Mouse (Mus musculus) ovary, postnatal 14 days (tissue): ENCODE measurements around the gene Car7.

ENCODE experiments used
- DNase-seq: peaks from one replicate; pipeline ENCODE4 v3.0.0; 2022; ENCODE audit warnings: low spot score

Gene Car7

GRCm38 (mm10) chr8:104533971-104534778 lies at the start of gene Car7, which contains the start of gene Nae1:
TSS of gene Car7 (plus strand) at chr8:104534689.
TSS of gene Nae1 (minus strand) at chr8:104534637.
- DNase-seq, result peak; percentile 95

DNA sequence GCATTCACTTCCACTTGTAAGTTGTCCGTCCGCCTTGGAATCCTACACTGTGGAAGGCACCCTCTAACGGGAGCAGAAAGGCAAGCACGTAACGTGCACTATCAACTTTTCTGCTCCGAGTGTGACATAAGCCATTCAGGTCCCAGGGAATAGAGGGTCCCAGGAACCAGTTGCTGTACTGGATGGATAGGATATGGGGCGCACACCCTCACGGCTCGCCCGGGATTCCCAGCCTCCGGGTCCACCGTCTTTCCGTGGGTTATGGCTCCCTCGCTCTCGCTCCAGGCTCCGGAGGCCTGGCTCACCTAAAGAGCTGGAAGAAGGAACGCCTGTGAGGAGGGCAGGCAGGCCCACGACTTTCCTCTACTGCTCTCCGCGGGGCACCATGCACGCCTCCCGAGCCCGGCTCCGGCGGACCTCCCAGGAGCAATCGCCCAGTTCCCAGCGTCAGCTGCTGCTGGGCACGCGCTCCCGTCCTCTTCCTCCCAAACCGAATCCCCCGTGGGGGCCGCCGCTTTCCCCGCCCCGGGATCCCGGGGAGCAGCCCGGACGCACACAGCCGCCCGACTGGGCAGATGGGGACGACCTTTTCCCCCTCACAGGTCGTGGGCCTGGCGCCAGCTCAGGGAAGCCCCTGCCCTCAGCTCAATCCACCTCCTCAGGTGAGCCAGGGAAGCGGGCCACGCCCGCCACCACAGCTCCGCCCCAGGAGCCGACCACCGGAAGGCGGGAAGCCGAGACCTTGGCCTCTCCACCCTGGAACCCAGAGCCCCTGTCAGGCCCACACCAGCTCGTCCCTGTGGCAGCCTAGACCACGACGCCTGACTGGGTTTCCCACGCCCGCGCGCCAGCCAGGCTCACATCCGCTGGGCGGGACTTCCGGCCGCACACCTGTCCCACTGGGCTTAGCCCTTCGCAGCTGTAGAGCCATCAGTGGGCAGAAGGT lies 25.2 kb upstream of the Car7 start, which contains the start of gene Terb1:
Terb1 (minus strand) TSS at position 850 of the 946 bp plus-strand sequence.
- DNase-seq, result peak; percentile 5

DNA sequence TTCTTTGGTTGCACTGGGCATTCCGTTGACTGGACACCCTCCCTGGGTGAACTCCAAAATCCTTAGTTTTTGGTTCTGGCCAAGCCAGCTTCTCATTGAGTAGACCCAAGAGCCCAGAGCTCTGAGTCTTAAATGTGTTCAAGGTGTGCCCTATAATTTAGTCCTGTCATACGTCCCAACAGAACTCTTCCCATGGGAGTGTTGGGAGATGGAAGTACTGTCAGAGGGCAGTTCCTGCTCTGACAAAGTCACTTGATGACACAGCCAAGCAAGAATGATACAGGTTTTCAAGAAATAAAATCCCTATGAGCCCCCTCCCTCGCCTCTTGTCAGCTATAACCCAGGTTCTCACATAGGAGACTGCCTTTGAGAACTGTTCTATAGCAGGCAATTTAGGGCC lies 24.4 kb upstream of the Car7 start:
- no peak for DNase-seq

DNA sequence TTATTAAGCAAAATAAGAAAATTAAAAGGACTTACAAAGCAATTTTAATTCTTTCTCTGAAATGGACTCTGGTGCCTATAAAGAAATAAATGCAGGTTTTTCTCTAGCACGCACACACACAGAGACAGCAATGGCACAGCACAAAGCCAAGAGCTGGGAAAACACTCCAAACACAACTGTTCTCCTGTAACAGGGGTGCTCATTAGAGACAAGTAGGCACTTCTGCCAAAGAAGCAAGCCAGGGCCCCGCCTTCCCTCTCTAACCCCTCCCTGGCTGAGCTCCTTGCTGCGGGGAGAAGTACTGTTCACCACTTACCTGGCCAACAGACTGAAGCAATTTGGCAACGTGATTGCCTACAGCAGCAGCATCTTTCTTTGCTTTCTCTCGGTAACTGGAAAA lies 16.6 kb upstream of the Car7 start:
- no peak for DNase-seq

GRCm38 (mm10) chr8:104529671-104530070 lies 4.8 kb upstream of the Car7 start:
- DNase-seq, result no peak

DNA sequence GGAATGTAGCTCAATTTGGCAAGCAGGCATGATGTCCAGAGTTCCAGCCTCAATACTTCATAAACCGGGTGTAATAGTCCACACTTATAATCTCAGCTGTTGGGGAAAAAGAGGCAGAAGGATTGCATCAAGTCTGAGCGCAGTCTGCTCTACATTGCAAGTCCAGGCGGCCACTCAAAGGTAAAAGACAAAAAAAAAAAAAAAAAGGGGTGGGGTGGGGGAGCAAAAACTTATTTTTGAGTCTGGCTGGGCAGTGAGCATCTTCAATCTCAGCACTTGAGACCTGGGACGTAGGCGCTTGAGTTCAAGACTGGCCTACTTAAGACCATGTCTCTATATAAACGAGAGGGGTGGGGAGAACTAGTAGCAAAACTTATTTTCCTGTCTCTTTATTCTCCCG lies 938 bp upstream of the Car7 start:
- DNase-seq, result no peak

- no peak for DNase-seq
These were observed 271 bp downstream of the Car7 start for GRCm38 (mm10) chr8:104534779-104535141.

DNA sequence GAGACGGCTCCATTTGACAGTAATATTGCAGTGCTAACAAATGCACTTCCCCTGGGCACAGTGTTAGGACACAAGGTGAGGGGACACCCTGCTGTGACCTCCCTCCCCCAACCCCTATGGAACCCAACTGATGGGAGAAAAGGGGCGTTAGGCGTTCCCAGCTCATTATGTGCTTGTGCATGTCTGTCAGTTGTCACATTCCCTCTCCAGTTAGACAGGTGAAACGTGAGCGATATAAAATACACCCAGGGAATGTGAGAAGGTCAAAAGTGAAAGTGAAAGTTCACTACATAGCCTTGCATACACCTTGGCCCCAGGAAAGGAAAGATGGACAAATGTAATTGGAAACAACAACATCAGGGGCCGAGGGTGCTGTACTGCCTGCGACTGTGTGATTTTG lies 889 bp downstream of the Car7 start:
- no peak for DNase-seq

DNA sequence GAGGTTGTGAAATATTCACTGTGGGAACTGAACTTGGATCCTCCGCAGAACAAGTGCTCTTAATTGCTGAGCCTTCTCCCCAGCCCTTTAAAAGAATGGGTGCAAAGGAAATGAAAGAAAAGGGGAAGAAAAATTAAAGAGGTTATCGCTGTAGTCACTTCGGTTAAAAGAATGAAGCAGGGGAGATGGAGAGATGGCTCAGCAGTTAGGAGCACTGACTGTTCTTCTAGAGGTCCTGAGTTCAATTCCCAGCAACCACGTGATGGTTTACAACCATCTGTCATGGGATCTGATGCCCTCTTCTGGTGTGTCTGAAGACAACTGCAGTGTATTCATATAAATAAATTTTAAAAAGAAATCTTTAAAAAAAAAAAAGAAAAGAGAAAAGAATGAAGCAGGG lies 1.5 kb downstream of the Car7 start:
- DNase-seq, result no peak

DNA sequence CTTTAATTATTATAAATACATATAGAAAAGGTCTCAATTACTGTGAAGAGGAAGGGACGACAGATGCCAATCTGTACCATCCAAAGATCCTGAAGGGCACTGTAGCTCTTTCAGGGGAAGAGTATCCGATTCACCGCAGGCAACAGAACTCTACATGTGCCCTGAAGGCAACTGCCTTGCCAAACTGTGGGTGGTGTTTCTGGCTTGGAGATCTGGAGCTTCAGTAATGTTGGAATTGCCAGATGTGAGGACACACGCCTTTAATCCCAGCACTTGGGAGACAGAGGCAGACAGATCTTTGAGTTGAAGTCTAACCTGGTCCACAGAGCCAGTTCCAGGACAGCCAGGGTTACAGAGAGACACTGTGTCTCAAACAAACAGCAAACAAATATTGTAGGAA lies 4.4 kb downstream of the Car7 start:
- DNase-seq, result no peak

GRCm38 (mm10) chr8:104539566-104539965 lies 5.1 kb downstream of the Car7 start:
- DNase-seq, result no peak

GRCm38 (mm10) chr8:104540238-104540637 lies 5.7 kb downstream of the Car7 start:
- DNase-seq, result no peak

DNA sequence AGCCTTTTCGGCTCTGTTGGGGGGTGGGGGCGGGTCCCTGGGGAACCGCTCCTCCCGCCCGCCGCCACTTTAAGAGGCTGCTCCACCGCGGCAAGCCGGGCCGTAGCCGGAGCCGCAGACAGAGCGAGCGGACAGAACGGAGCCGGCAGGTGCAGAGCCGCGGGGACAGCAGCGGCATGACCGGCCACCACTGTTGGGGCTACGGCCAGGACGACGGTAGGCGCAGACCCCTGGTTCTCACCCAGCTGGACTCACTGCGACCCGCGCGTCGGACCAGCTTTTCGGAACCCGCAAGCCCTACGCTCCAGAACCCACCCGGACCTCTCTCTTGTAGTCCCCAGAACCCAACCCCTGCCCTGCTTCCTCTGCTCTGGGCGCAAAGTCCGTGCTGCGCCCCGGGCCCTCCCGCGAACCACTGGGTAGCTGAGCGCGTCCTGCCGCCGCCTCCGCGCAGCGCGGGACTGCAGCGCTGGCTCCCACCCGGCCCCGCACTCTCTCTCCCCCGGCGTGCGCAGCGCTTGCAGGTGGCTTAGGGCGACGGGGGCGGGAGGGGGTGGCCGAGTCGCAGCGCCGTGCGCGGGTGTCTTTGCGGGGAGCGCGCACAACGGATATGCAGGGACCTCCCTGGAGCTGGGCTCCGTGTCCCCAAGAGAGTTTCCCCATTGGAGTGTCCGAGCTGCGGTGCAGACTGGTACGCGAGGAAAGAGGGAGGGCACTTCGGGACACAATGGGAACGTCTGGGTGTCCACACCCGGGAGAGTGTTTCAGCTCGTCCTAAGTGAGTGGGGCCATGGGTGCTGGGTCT lies 6.4 kb downstream of the Car7 start:
- DNase-seq, result no peak

DNA sequence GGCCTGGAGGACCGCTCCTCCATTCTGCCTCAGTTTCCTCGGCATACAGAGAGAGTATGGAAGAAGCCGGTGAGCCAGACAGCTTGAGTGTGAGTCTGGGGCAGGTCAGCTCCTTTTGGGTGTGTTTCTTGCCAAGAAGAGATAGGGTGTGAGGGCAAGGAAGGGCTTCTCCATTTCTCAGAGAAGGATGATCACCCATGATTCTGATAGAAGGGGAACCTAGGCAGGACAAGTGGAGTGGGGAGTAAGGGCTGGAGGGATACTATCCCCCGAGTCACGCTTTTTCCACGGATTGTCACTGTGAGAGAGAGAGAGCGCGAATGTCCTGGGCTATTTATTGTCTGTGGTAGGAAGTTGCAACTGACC lies 7.0 kb downstream of the Car7 start:
- DNase-seq, result no peak

GRCm38 (mm10) chr8:104542160-104542559 lies 7.7 kb downstream of the Car7 start:
- no peak for DNase-seq

DNA sequence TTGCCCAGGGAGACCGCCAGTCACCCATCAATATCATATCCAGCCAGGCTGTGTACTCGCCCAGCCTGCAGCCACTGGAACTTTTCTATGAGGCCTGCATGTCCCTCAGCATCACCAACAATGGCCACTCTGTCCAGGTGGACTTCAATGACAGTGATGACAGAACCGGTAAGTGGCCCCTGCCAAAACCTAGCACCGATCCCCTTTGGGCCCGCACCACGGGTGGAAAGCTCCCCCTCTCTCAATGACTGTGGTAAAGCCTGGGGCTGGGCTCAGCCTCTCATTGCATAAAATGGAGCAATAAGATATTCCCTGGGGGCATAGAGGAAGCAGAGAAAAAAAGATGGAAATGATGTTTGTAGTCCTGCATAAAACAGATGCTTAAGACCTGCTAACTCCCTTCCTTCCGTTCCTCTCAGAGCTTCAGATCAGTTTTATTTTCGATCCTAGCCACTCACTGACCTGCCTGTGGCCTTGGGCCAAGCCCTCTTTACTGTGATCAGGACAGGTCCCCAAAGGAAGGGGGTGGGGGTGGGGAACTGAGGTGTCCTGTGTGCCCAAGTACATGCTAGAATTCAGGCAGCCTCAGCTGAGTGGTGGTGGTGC lies 9.1 kb downstream of the Car7 start:
- no peak for DNase-seq

DNA sequence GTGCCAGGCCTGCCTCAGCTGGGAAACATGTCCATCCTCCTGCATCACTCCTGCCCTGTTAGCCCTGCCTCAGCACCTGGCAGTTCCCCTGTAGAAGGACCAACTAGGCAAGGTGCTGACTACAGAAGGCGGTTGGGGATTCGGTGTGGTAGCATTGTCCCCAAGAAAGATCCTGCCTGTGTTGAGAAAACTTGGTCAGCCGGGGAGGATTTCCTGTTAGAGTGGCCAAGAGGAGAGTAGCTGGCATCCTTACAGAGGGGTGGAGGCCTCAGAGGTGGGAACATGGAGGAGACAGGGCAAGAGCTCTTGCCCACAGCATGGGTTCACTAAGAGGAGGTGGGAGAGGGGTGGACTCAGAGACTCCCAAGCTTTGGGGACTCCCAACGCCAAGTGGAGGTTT lies 20.7 kb downstream of the Car7 start:
- DNase-seq, result no peak

GRCm38 (mm10) chr8:104557226-104557625 lies 22.7 kb downstream of the Car7 start:
- no peak for DNase-seq

DNA sequence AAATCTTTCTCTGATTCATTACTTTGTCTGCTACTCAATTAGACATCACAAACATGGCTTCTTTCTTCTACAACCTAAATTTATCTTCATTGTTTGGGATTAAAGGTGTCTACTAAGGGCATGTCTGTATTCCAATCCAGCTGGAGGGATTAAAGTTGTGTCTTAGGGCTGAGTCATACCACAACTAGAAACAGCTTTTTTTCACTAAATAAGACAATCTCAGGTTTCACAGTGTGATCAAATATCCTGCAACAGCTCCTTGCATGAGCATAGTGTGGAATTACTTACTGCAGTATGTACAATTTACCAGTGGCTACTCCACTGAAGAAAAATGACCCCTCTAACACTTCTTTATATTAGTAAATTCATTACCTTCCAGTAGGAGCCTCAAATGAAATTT lies 26.2 kb downstream of the Car7 start:
- no peak for DNase-seq

GRCm38 (mm10) chr8:104564633-104565456 lies 30.4 kb downstream of the Car7 start:
- peak; percentile 79 for DNase-seq

GRCm38 (mm10) chr8:104565457-104565798 lies 30.9 kb downstream of the Car7 start:
- DNase-seq, result no peak
